ENCODE assay signal across 12 mouse cellular contexts in genomic region chr17:88552556-88552955, GRCm38 (mm10). TPM values are rescaled to one million over a fixed set of nuclear protein-coding genes. Genes with fewer than 3 reads are reported as not detected.
DNase-seq lines count a peak whose midpoint lies in the region; ATAC-seq and TF ChIP-seq lines count a peak whose summit lies in the region.
"Had no signal": no experiment of that assay in that cellular context is flagged by ENCODE, and none has a peak within 500 bp of the region (broad histone marks: within the 10 kb centered on the region; RNA-seq: fewer than 3 reads in every experiment).

No protein-coding gene starts in this region.

- H3K36me3 ChIP-seq in intestine, embryonic 16.5 days (ENCODE audit: control insufficient read depth, insufficient read depth, low read length) = peaks cover 4% of the 10 kb centered on the region
- H3K36me3 ChIP-seq in intestine, embryonic 15.5 days = peaks cover 2% of the 10 kb centered on the region; the same call in 1 of the 2 replicates
- H3K36me3 ChIP-seq in thymus, adult 2 months (ENCODE audit: control insufficient read depth, insufficient read depth, low read length) = peaks cover 19% of the 10 kb centered on the region
- H3K36me3 ChIP-seq in intestine, postnatal 0 days (ENCODE audit: control insufficient read depth, insufficient read depth) = peaks cover 59% of the 10 kb centered on the region

- 0 out of 2 replicates have a peak, but pooled peaks have one; percentile 2 for ATAC-seq in intestine, embryonic 16.5 days
- ATAC-seq in intestine, embryonic 15.5 days = no peak
- no peak for ATAC-seq in intestine, postnatal 0 days

- H3K4me3 ChIP-seq in intestine, embryonic 16.5 days (ENCODE audit: low read length) = no peak overlapping the region
- no peak overlapping the region for H3K4me3 ChIP-seq in intestine, embryonic 15.5 days (replicated peaks)
- H3K4me3 ChIP-seq in thymus, adult 2 months (ENCODE audit: control insufficient read depth, insufficient read depth, low read length) = no peak overlapping the region
- H3K4me3 ChIP-seq in intestine, postnatal 0 days (ENCODE audit: low read depth, low read length) = no peak overlapping the region
- H3K4me3 ChIP-seq: heart, adult 2 months; myocyte had no signal

- H3K9ac ChIP-seq in intestine, embryonic 16.5 days (ENCODE audit: low read depth, low read length) = no peak overlapping the region
- H3K9ac ChIP-seq in intestine, embryonic 15.5 days = no peak overlapping the region
- no peak overlapping the region for H3K9ac ChIP-seq in intestine, postnatal 0 days (ENCODE audit: low read depth, low read length)

- WGBS in intestine, embryonic 16.5 days = 29% methylated on average over 6 of the region's 6 CpGs
- WGBS in intestine, embryonic 15.5 days = 27% methylated on average over 6 of the region's 6 CpGs
- 28% methylated on average over 6 of the region's 6 CpGs for WGBS in thymus, adult 2 months
- WGBS in intestine, postnatal 0 days = 40% methylated on average over 6 of the region's 6 CpGs

- H3K27ac ChIP-seq in intestine, embryonic 16.5 days (ENCODE audit: low read length) = peak overlapping the region; percentile 40; the same call in 1 of the 2 replicates
- H3K27ac ChIP-seq in intestine, embryonic 15.5 days = no peak overlapping the region
- H3K27ac ChIP-seq in thymus, adult 2 months (ENCODE audit: control insufficient read depth, insufficient read depth, low read length) = peak overlapping the region; percentile 94
- H3K27ac ChIP-seq in intestine, postnatal 0 days (ENCODE audit: low read depth, low read length) = peak overlapping the region; percentile 75; the same call in 1 of the 2 replicates
- H3K27ac ChIP-seq: heart, adult 2 months had no signal

- no peak for TF ChIP-seq CTCF in thymus, adult 2 months (IDR thresholded peaks at IDR 0.05; ENCODE audit: borderline replicate concordance, control insufficient read depth, extremely low read depth, insufficient read depth, low read length, poor library complexity)
- no peak for TF ChIP-seq CTCF in intestine, postnatal 0 days (IDR thresholded peaks at IDR 0.05; ENCODE audit: low read depth)

- TF ChIP-seq POLR2A in thymus, adult 2 months (IDR thresholded peaks at IDR 0.05; ENCODE audit: control insufficient read depth, extremely low read depth, insufficient read depth, low read length, poor library complexity) = no peak

- no peaks in the 10 kb centered on the region for H3K27me3 ChIP-seq in intestine, embryonic 16.5 days (replicated peaks; ENCODE audit: control insufficient read depth, insufficient read depth, low read length)
- no peaks in the 10 kb centered on the region for H3K27me3 ChIP-seq in intestine, embryonic 15.5 days (replicated peaks)
- H3K27me3 ChIP-seq in thymus, adult 2 months (ENCODE audit: control insufficient read depth, insufficient read depth, low read length) = no peaks in the 10 kb centered on the region
- no peaks in the 10 kb centered on the region for H3K27me3 ChIP-seq in intestine, postnatal 0 days (replicated peaks; ENCODE audit: control insufficient read depth, insufficient read depth, low read length)

- H3K4me2 ChIP-seq in intestine, embryonic 16.5 days (ENCODE audit: low read depth, low read length) = no peak overlapping the region
- no peak overlapping the region for H3K4me2 ChIP-seq in intestine, embryonic 15.5 days (replicated peaks)
- H3K4me2 ChIP-seq in intestine, postnatal 0 days (replicated peaks; ENCODE audit: low read depth) = no peak overlapping the region

- H3K9me3 ChIP-seq in intestine, embryonic 16.5 days (ENCODE audit: control insufficient read depth, low read length) = no peaks in the 10 kb centered on the region
- no peaks in the 10 kb centered on the region for H3K9me3 ChIP-seq in intestine, embryonic 15.5 days
- H3K9me3 ChIP-seq in intestine, postnatal 0 days (ENCODE audit: control insufficient read depth) = no peaks in the 10 kb centered on the region

- peaks cover 17% of the 10 kb centered on the region for H3K4me1 ChIP-seq in intestine, embryonic 16.5 days (ENCODE audit: control insufficient read depth, insufficient read depth, low read length)
- peaks cover 19% of the 10 kb centered on the region for H3K4me1 ChIP-seq in intestine, embryonic 15.5 days (replicated peaks)
- peaks cover 36% of the 10 kb centered on the region for H3K4me1 ChIP-seq in thymus, adult 2 months (replicated peaks; ENCODE audit: control insufficient read depth, insufficient read depth, low read length)
- H3K4me1 ChIP-seq in intestine, postnatal 0 days (replicated peaks; ENCODE audit: control insufficient read depth, insufficient read depth, low read length) = peaks cover 3% of the 10 kb centered on the region; the same call in 1 of the 2 replicates

- DNase-seq in thymus, adult 2 months = no peak
- no peak for DNase-seq in thymus, postnatal 10 days (ENCODE audit: low spot score in 2 of 2)
- DNase-seq in neural tube, embryonic 10.5 days (ENCODE audit: extremely low spot score, low spot score) = no peak
- DNase-seq in adrenal gland, postnatal 25 days = no peak
- DNase-seq: heart, adult 2 months; lung, postnatal 36 days; right cerebral cortex, adult 18-20 months had no signal

RNA-seq across cellular contexts. Expression of gene Ppp1r21, which starts 22.6 kb away (rescaled TPM):
- polyA plus RNA-seq in intestine, embryonic 16.5 days (2015; fragmentation: Nextera tagmentation; extraction: Ambion mirVana) = 16.8 and 17.8 TPM in 2 replicates
- 21.4 and 22.4 TPM in 2 replicates for polyA plus RNA-seq in intestine, embryonic 15.5 days (2015; fragmentation: Nextera tagmentation; extraction: Ambion mirVana)
- 40.9 and 43.9 TPM in 2 replicates for polyA plus RNA-seq in thymus, adult 2 months (2012; rRNA removed)
- polyA plus RNA-seq in intestine, postnatal 0 days (2015; fragmentation: Nextera tagmentation; extraction: Ambion mirVana) = 25.8 and 27.2 TPM in 2 replicates
- total RNA-seq in adrenal gland, postnatal 25 days (2021) = 46.4 and 46.6 TPM in 2 replicates

RNA-seq across cellular contexts. Expression of gene Ston1, which starts 44.9 kb away (rescaled TPM):
- polyA plus RNA-seq in intestine, embryonic 16.5 days (2015; fragmentation: Nextera tagmentation; extraction: Ambion mirVana) = 3.9 and 4.3 TPM in 2 replicates
- 6.2 and 6.6 TPM in 2 replicates for polyA plus RNA-seq in intestine, embryonic 15.5 days (2015; fragmentation: Nextera tagmentation; extraction: Ambion mirVana)
- polyA plus RNA-seq in thymus, adult 2 months (2012; rRNA removed) = 6.5 and 8.8 TPM in 2 replicates
- polyA plus RNA-seq in intestine, postnatal 0 days (2015; fragmentation: Nextera tagmentation; extraction: Ambion mirVana) = 3.7 and 3.9 TPM in 2 replicates
- total RNA-seq in adrenal gland, postnatal 25 days (2021) = 26.0 and 33.3 TPM in 2 replicates
- total RNA-seq: common myeloid progenitor, adult 5-6 weeks had no signal
